Mouse (Mus musculus): Measurements from ENCODE around the gene 5330417C22Rik.

DNA sequence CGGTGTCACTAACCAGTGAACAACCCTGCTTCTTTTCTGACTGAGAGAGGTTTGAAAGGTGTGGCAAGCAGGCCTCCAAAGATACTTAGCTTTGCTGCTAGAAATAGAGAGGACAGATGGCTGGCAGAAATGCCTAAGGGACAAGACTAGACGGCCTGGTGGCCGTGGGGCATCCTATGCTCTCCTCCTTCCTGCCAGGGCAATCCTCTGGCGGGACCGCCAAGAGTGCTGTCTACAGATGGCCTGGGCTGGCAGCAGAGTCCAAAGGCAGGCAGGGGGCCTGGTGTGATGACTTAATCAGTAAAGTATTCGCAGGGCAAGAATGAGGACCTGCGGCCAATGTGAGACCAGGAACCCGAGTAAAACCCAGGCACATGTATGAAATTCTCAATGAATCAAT is 36.5 kb downstream of the 5330417C22Rik start:
- TF ChIP-seq CTCF (IDR thresholded peaks at IDR 0.05; ENCODE audit: control insufficient read depth, insufficient read depth, insufficient replicate concordance, low read depth, low read length) = no peak
- no peak for TF ChIP-seq POLR2A (IDR thresholded peaks at IDR 0.05; ENCODE audit: control insufficient read depth, low read depth, low read length)
